Mouse (Mus musculus): ENCODE data around the gene Dbp.
A peak's percentile ranks its signal among the peaks of the same experiment; 100 is the strongest.

DNA sequence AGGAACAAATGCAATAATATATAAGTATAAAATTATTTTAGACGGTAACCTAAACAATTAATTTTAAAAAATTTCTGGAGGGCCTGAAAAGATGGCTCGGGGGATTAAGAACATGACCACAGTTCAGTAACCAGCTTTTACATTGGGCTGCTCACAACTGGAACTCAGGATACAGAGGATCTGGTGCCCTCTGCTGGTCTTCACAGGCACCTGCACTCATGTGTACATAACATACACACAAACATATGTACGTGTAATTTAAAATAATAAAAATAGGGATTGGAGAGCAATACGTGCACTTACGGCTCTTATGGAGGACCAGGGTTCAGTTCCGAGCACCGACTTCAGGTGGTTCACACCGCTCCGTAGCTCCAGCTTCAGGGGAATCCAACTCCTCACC, 36.0 kb upstream of the Dbp start:
- TF ChIP-seq GATA1 (IDR thresholded peaks at IDR 0.05; ENCODE audit: low read depth, low read length): no peak
- TF ChIP-seq MAFK (IDR thresholded peaks at IDR 0.05; ENCODE audit: borderline replicate concordance, low read depth, low read length): no peak
- TF ChIP-seq POLR2A (IDR thresholded peaks at IDR 0.05; ENCODE audit: control insufficient read depth in 1 of 2, insufficient read depth in 1 of 2, low read depth in 1 of 2, low read length in 2 of 2, poor library complexity in 1 of 2): no peak
- TF ChIP-seq ZNF384 (IDR thresholded peaks at IDR 0.05; ENCODE audit: low read depth, low read length): no peak
- TF ChIP-seq TCF12 (IDR thresholded peaks at IDR 0.05; ENCODE audit: low read depth, low read length): no peak
- no peak for TF ChIP-seq EP300 (IDR thresholded peaks at IDR 0.05; ENCODE audit: low read depth in 1 of 2, low read length in 2 of 2)
- peak; percentile 38 to 52 (median 48) for TF ChIP-seq CTCF (IDR thresholded peaks at IDR 0.05 in 2 of 3, conservative IDR thresholded peaks at IDR 0.05 in 1 of 3; ENCODE audit: control insufficient read depth in 1 of 3, insufficient read depth in 1 of 3, low read depth in 2 of 3, low read length in 3 of 3, poor library complexity in 1 of 3, severe bottlenecking in 1 of 3)
- no peak for TF ChIP-seq TAL1 (IDR thresholded peaks at IDR 0.05; ENCODE audit: low read length)
- TF ChIP-seq ZC3H11A (IDR thresholded peaks at IDR 0.05; ENCODE audit: low read depth, low read length): 0 out of 2 replicates have a peak, but pooled peaks have one; percentile 27
- peak; percentile 45 for TF ChIP-seq RAD21 (IDR thresholded peaks at IDR 0.05; ENCODE audit: low read depth, low read length)
- TF ChIP-seq ETS1 (IDR thresholded peaks at IDR 0.05; ENCODE audit: low read depth, low read length): no peak
